ENCODE assay signal across 28 mouse cellular contexts in genomic region chr14:118793416-118793815, GRCm38 (mm10). TPM values are rescaled to one million over a fixed set of nuclear protein-coding genes. Genes with fewer than 3 reads are reported as not detected.
DNase-seq lines count a peak whose midpoint lies in the region; ATAC-seq and TF ChIP-seq lines count a peak whose summit lies in the region.
"Had no signal": no experiment of that assay in that cellular context is flagged by ENCODE, and none has a peak within 500 bp of the region (broad histone marks: within the 10 kb centered on the region; RNA-seq: fewer than 3 reads in every experiment).

No protein-coding gene starts in this region.

- no peak overlapping the region for H3K9ac ChIP-seq in kidney, embryonic 14.5 days (ENCODE audit: low read depth, low read length)
- H3K9ac ChIP-seq in midbrain, postnatal 0 days (replicated peaks; ENCODE audit: low read length, poor library complexity, severe bottlenecking) = no peak overlapping the region
- H3K9ac ChIP-seq: embryonic facial prominence, embryonic 12.5 days; heart, embryonic 15.5 days; limb, embryonic 12.5 days; neural tube, embryonic 15.5 days; stomach, embryonic 15.5 days had no signal

- H3K27ac ChIP-seq in kidney, embryonic 14.5 days (ENCODE audit: low read depth, low read length) = no peak overlapping the region
- H3K27ac ChIP-seq in midbrain, postnatal 0 days (ENCODE audit: low read depth, low read length) = no peak overlapping the region
- H3K27ac ChIP-seq: embryonic facial prominence, embryonic 12.5 days; heart, embryonic 15.5 days; hindbrain, postnatal 0 days; layer of hippocampus, adult 2 months; limb, embryonic 12.5 days; stomach, embryonic 15.5 days had no signal

- H3K4me1 ChIP-seq in kidney, embryonic 14.5 days (ENCODE audit: control insufficient read depth, insufficient read depth, low read length) = no peaks in the 10 kb centered on the region
- no peaks in the 10 kb centered on the region for H3K4me1 ChIP-seq in midbrain, postnatal 0 days (ENCODE audit: insufficient read depth, low read length)

- TF ChIP-seq CTCF in midbrain, postnatal 0 days (IDR thresholded peaks at IDR 0.05) = no peak

- H3K4me2 ChIP-seq in kidney, embryonic 14.5 days (replicated peaks; ENCODE audit: low read depth, low read length) = no peak overlapping the region
- H3K4me2 ChIP-seq in midbrain, postnatal 0 days (ENCODE audit: low read depth, low read length, poor library complexity, severe bottlenecking) = no peak overlapping the region
- H3K4me2 ChIP-seq: embryonic facial prominence, embryonic 12.5 days; heart, embryonic 15.5 days; limb, embryonic 12.5 days; midbrain, embryonic 11.5 days; neural tube, embryonic 15.5 days; stomach, embryonic 15.5 days had no signal

- H3K9me3 ChIP-seq in kidney, embryonic 14.5 days (ENCODE audit: control insufficient read depth, low read length) = no peaks in the 10 kb centered on the region
- H3K9me3 ChIP-seq in midbrain, postnatal 0 days (ENCODE audit: low read length) = no peaks in the 10 kb centered on the region
- H3K9me3 ChIP-seq: embryonic facial prominence, embryonic 12.5 days; heart, embryonic 15.5 days; limb, embryonic 12.5 days; neural tube, embryonic 15.5 days; stomach, embryonic 15.5 days had no signal

- ATAC-seq in kidney, embryonic 14.5 days (ENCODE audit: low FRiP score, low TSS enrichment) = no peak
- no peak for ATAC-seq in midbrain, postnatal 0 days (ENCODE audit: low FRiP score)
- ATAC-seq: activated CD4-positive, CD25-positive, alpha-beta regulatory T cell, adult 4 months; hindbrain, postnatal 0 days; intestine, embryonic 16.5 days had no signal

- WGBS in kidney, embryonic 14.5 days = 88% methylated on average over 6 of the region's 6 CpGs
- 90% methylated on average over 6 of the region's 6 CpGs for WGBS in midbrain, postnatal 0 days

- H3K4me3 ChIP-seq in kidney, embryonic 14.5 days (ENCODE audit: low read length) = no peak overlapping the region
- H3K4me3 ChIP-seq in midbrain, postnatal 0 days (ENCODE audit: low read depth, low read length) = no peak overlapping the region
- H3K4me3 ChIP-seq: embryonic facial prominence, embryonic 12.5 days; heart, embryonic 15.5 days; layer of hippocampus, adult 2 months; limb, embryonic 12.5 days; neural tube, embryonic 15.5 days; stomach, embryonic 15.5 days had no signal

- no peaks in the 10 kb centered on the region for H3K27me3 ChIP-seq in kidney, embryonic 14.5 days (ENCODE audit: control insufficient read depth, insufficient read depth, low read length)
- no peaks in the 10 kb centered on the region for H3K27me3 ChIP-seq in midbrain, postnatal 0 days (ENCODE audit: insufficient read depth, low read length)
- H3K27me3 ChIP-seq: embryonic facial prominence, embryonic 12.5 days; heart, embryonic 15.5 days; neural tube, embryonic 15.5 days; stomach, embryonic 15.5 days had no signal

- H3K36me3 ChIP-seq in kidney, embryonic 14.5 days (ENCODE audit: control insufficient read depth, insufficient read depth, low read length) = no peaks in the 10 kb centered on the region
- H3K36me3 ChIP-seq in midbrain, postnatal 0 days (ENCODE audit: insufficient read depth, low read length) = no peaks in the 10 kb centered on the region
- H3K36me3 ChIP-seq: embryonic facial prominence, embryonic 12.5 days; heart, embryonic 15.5 days; limb, embryonic 12.5 days; neural tube, embryonic 15.5 days; stomach, embryonic 15.5 days had no signal

- peak; percentile 55 for DNase-seq in kidney, adult 18-20 months
- peak; percentile 41 for DNase-seq in thymus, postnatal 0 days (ENCODE audit: low spot score)
- no peak for DNase-seq in thymus, adult 18-20 months
- peak; percentile 63 to 75 for DNase-seq in kidney, postnatal 25 days
- DNase-seq in midbrain, postnatal 0 days (ENCODE audit: low spot score) = no peak
- no peak for DNase-seq in urinary bladder, postnatal 4 days (ENCODE audit: low spot score in 2 of 2)
- DNase-seq: adrenal gland, adult 8-10 months; cerebellum, adult 18-20 months; cerebellum, postnatal 25 days; gastrocnemius, postnatal 36 days; heart, postnatal 36 days; layer of hippocampus, postnatal 36 days; lung, adult 18-20 months; lung, postnatal 10 days; right cerebral cortex, adult 18-20 months had no signal

RNA-seq across cellular contexts. Expression of gene Cldn10, which starts 5.7 kb away (rescaled TPM):
- polyA plus RNA-seq in kidney, embryonic 14.5 days (2014; fragmentation: Nextera tagmentation; extraction: Ambion mirVana) = 7.3 and 12.2 TPM in 2 replicates
- 1.7 TPM in 2 replicates for polyA plus RNA-seq in thymus, postnatal 0 days (2015; fragmentation: Nextera tagmentation; extraction: Ambion mirVana)
- 10.7 and 11.8 TPM in 2 replicates for total RNA-seq in midbrain, postnatal 0 days (2014; rRNA removed)
- 24.1 and 32.1 TPM in 2 replicates for polyA plus RNA-seq in midbrain, postnatal 0 days (2015; fragmentation: Nextera tagmentation; extraction: Ambion mirVana)
- total RNA-seq: gastrocnemius, adult 18-20 months; gastrocnemius, postnatal 36 days had no signal
- polyA plus RNA-seq: C2C12 had no signal

Comparison
In these comparisons a context has a peak if more than half of its experiments do, and no peak if none do; other contexts are left out.
1. DNase-seq: peak in kidney, adult 18-20 months (single experiment), thymus, postnatal 0 days (single experiment) and kidney, postnatal 25 days (2 of 2); none in thymus, adult 18-20 months (0 of 2), midbrain, postnatal 0 days (single experiment) and urinary bladder, postnatal 4 days (0 of 2).